Mouse (Mus musculus): Measurements from ENCODE around the gene Vinac1. TPM values are rescaled to one million over a fixed set of nuclear protein-coding genes. Genes with fewer than 3 reads are reported as not detected.

Vinac1 gene
- 0.27 and 0.36 TPM in 2 replicates for polyA plus RNA-seq (2012; rRNA removed)

DNA sequence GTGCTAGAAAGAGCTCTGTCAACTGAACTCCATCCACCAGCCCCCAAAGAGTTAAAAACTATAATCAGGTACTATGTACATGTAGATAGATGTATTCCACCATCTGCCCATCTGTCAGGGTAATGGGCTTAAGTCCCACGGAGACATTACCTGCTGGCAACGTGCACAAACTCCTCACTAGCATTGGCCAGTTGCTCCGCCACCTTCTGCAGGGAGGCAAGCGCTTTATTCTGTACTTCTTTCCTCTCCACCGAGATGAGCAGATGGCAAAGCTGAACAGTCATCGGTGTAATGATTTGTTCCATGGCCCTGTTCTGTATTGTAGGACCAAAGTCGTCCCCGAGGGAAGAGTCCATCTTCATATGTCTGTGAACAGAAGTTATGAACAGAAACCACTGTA is at the start of gene Vinac1:
Vinac1 (minus strand) TSS at position 362 of the 400 bp plus-strand sequence.
- 14% methylated on average over 8 of the region's 8 CpGs for WGBS
- Histone ChIP-seq H3K4me3 (replicated peaks; ENCODE audit: insufficient read depth, low read depth, low read length) (no peak within 1 kb of the TSS), H3K27me3 (ENCODE audit: control insufficient read depth, insufficient read depth, low read length) (no peaks in the 10 kb centered on the region), H3K4me1 (ENCODE audit: control insufficient read depth, insufficient read depth, low read length) (peaks cover 6% of the 10 kb centered on the region; the same call in 1 of the 2 replicates), H3K27ac (ENCODE audit: insufficient read depth, low read length) (no peak within 1 kb of the TSS)
- no peak for TF ChIP-seq CTCF (IDR thresholded peaks at IDR 0.05; ENCODE audit: borderline replicate concordance, insufficient read depth, low read depth, low read length)
- no peak for TF ChIP-seq POLR2A (IDR thresholded peaks at IDR 0.05; ENCODE audit: borderline replicate concordance, insufficient read depth, low read length)
- no peak for DNase-seq

DNA sequence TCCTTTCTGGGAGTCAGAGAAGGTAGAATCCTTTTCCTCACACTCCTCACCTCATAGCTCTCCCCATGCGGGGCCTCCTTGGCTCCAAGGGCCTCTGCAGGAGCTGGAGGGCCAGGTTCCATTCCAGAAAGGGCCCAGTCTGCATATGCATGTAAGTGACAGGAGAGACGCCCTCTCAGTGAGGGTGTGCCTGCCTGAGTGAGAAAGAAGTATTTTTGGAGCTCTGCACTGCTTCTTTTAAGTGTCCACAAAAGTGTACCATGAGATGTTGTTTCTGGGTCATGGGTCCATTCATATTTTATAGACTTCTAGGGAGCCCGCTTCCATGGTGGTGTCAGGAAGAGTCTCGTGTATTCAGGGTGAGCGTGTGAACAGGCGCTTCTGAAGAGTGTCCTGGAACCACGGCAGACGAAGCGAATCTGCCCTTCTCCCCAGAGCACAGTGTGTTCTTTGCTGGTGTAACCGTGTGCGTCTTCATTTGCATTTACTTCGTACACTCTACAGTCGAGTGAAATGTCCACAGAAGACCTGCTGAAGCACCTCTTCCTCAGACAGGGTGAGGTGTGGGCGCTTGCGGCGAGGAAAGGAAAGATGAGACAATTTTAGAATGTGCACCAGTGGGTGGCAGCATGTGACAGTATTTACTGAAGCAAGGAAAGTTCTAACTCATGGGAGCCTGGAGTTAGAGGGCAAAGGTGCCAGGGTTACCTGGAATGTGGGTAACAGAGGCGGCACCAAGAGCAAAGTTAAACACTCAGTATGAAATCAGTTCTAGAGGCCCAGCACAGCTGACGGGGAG is 46.2 kb upstream of the Vinac1 start:
- Histone ChIP-seq H3K4me1 (ENCODE audit: control insufficient read depth, insufficient read depth, low read length) (no peaks in the 10 kb centered on the region; the same call in 1 of the 2 replicates), H3K27me3 (ENCODE audit: control insufficient read depth, insufficient read depth, low read length) (no peaks in the 10 kb centered on the region), H3K27ac (ENCODE audit: insufficient read depth, low read length) (no peak overlapping the region), H3K4me3 (replicated peaks; ENCODE audit: insufficient read depth, low read depth, low read length) (no peak overlapping the region)
- DNase-seq, result no peak
- TF ChIP-seq POLR2A (IDR thresholded peaks at IDR 0.05; ENCODE audit: borderline replicate concordance, insufficient read depth, low read length), result no peak
- no peak for TF ChIP-seq CTCF (IDR thresholded peaks at IDR 0.05; ENCODE audit: borderline replicate concordance, insufficient read depth, low read depth, low read length)
- 87% methylated on average over 18 of the region's 18 CpGs for WGBS

DNA sequence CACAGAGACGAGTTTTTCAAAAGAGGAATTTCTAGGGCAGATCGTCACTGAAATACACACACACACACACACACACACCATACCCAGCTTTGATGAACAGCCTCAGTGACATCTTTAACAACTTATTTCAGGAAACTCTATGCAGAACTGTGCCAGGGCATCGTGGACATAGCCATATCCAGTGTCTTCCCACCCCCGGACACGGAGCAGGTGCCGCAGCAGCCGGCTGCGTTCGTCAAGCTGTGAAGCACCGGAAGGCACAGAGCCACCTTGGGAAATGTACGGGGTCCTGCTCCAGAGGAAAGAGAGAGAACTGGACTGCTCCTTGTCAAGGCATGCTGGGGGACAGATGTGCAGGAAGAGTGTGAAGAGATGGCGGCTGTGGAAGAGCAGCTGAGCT is 44.8 kb upstream of the Vinac1 start:
- Histone ChIP-seq H3K4me1 (ENCODE audit: control insufficient read depth, insufficient read depth, low read length) (no peaks in the 10 kb centered on the region; the same call in 1 of the 2 replicates), H3K27ac (ENCODE audit: insufficient read depth, low read length) (no peak overlapping the region), H3K4me3 (replicated peaks; ENCODE audit: insufficient read depth, low read depth, low read length) (no peak overlapping the region), H3K27me3 (ENCODE audit: control insufficient read depth, insufficient read depth, low read length) (no peaks in the 10 kb centered on the region)
- TF ChIP-seq CTCF (IDR thresholded peaks at IDR 0.05; ENCODE audit: borderline replicate concordance, insufficient read depth, low read depth, low read length) (no peak), POLR2A (IDR thresholded peaks at IDR 0.05; ENCODE audit: borderline replicate concordance, insufficient read depth, low read length) (no peak)
- 84% methylated on average over 12 of the region's 12 CpGs for WGBS
- no peak for DNase-seq

DNA sequence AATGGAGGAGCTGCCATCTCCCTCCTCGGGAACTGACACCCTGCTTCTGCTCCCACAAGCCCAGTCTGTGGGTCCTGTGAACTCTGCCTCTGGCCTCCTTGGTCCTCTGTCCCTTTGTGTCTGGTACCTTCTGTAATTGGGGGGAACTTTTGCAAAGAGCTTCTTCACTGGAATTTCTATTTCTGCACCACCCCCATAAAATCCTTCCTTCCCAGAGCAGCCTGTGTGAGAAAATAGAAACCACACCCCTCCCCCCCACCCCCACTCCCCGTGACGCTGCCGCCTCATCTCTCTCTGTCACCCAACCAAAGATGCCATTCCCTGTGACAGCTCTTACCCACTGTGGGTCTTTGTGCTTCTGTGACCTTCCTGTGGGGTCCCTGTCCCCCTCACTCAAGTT is 42.4 kb upstream of the Vinac1 start:
- no peak overlapping the region for H3K4me3 ChIP-seq (replicated peaks; ENCODE audit: insufficient read depth, low read depth, low read length)
- TF ChIP-seq CTCF (IDR thresholded peaks at IDR 0.05; ENCODE audit: borderline replicate concordance, insufficient read depth, low read depth, low read length), result no peak
- TF ChIP-seq POLR2A (IDR thresholded peaks at IDR 0.05; ENCODE audit: borderline replicate concordance, insufficient read depth, low read length), result no peak
- 65% methylated on average over 4 of the region's 4 CpGs for WGBS
- no peak for DNase-seq
- H3K27me3 ChIP-seq (ENCODE audit: control insufficient read depth, insufficient read depth, low read length), result no peaks in the 10 kb centered on the region
- H3K4me1 ChIP-seq (ENCODE audit: control insufficient read depth, insufficient read depth, low read length), result no peaks in the 10 kb centered on the region; the same call in 1 of the 2 replicates
- no peak overlapping the region for H3K27ac ChIP-seq (ENCODE audit: insufficient read depth, low read length)

DNA sequence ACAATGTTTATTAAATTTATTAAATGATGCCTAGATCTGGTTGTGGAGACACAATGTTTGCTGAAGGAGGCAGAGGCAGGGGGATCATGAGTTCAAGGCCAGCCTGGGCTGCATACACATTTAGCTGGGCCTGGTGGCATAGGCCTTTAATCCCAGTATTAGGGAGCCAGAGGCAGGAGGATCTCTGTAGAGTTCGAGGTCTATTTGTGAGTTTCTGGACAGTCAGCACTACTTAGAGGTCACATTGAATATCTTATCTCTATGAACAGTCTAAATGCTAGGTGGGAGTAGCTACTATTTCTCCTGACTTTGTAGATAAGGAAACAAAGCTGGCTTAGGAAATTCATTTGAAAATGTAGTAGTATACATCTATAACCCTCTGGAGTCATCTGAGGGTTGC is 39.5 kb upstream of the Vinac1 start:
- WGBS, result 95% methylated on average over 1 of the region's 1 CpGs
- DNase-seq, result no peak
- Histone ChIP-seq H3K4me3 (replicated peaks; ENCODE audit: insufficient read depth, low read depth, low read length) (no peak overlapping the region), H3K27ac (ENCODE audit: insufficient read depth, low read length) (no peak overlapping the region), H3K27me3 (ENCODE audit: control insufficient read depth, insufficient read depth, low read length) (no peaks in the 10 kb centered on the region), H3K4me1 (ENCODE audit: control insufficient read depth, insufficient read depth, low read length) (no peaks in the 10 kb centered on the region; the same call in 1 of the 2 replicates)
- TF ChIP-seq POLR2A (IDR thresholded peaks at IDR 0.05; ENCODE audit: borderline replicate concordance, insufficient read depth, low read length), result no peak
- no peak for TF ChIP-seq CTCF (IDR thresholded peaks at IDR 0.05; ENCODE audit: borderline replicate concordance, insufficient read depth, low read depth, low read length)

DNA sequence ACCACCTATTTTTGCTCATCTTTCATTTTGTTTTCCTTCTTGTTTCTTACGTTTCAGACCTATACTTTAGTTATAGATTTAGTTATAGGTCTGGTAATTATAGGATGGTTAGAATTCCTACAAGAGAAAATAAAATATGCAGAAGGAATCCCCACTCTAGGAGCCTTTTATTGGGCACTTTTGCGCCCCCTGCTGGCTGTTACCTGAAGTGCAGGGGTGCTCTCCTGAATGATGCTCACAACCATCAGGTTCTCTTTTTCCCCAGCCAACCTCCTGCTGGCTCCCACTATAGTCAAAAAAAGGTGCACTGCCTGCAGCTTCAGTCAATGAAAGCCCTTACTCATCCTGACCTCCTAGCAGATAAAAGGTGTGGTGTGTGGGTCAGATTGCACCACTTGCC is 37.0 kb upstream of the Vinac1 start:
- WGBS, result 52% methylated on average over 2 of the region's 2 CpGs
- DNase-seq, result peak in 1 of 2 experiments; percentile 47
- TF ChIP-seq POLR2A (IDR thresholded peaks at IDR 0.05; ENCODE audit: borderline replicate concordance, insufficient read depth, low read length) (no peak), CTCF (IDR thresholded peaks at IDR 0.05; ENCODE audit: borderline replicate concordance, insufficient read depth, low read depth, low read length) (peak; percentile 61)
- no peaks in the 10 kb centered on the region; the same call in 1 of the 2 replicates for H3K4me1 ChIP-seq (ENCODE audit: control insufficient read depth, insufficient read depth, low read length)
- no peak overlapping the region for H3K27ac ChIP-seq (ENCODE audit: insufficient read depth, low read length)
- H3K27me3 ChIP-seq (ENCODE audit: control insufficient read depth, insufficient read depth, low read length), result no peaks in the 10 kb centered on the region
- no peak overlapping the region for H3K4me3 ChIP-seq (replicated peaks; ENCODE audit: insufficient read depth, low read depth, low read length)

DNA sequence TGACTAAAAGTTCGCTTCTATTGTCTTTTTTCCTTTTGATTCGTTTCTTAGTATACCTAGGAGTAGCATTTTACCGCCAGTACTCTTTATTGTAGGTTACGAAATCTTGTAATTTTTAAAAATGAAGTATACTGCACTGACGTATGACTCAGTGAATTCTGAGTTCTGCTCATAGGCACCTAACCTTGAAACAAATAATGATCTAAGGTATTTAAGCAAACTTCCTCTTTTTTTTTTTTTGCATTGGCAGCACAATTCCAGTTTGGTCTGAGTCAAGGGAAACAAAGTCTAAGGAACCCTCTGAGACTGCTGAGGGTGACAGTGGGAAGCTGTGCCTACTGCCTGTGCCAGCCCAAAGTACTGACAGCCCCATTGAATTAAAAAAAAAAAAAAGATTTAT is 35.5 kb upstream of the Vinac1 start:
- H3K4me1 ChIP-seq (ENCODE audit: control insufficient read depth, insufficient read depth, low read length), result no peaks in the 10 kb centered on the region; the same call in 1 of the 2 replicates
- DNase-seq, result no peak
- WGBS, result 95% methylated on average over 5 of the region's 5 CpGs
- no peaks in the 10 kb centered on the region for H3K27me3 ChIP-seq (ENCODE audit: control insufficient read depth, insufficient read depth, low read length)
- no peak overlapping the region for H3K4me3 ChIP-seq (replicated peaks; ENCODE audit: insufficient read depth, low read depth, low read length)
- H3K27ac ChIP-seq (ENCODE audit: insufficient read depth, low read length), result no peak overlapping the region
- no peak for TF ChIP-seq POLR2A (IDR thresholded peaks at IDR 0.05; ENCODE audit: borderline replicate concordance, insufficient read depth, low read length)
- TF ChIP-seq CTCF (IDR thresholded peaks at IDR 0.05; ENCODE audit: borderline replicate concordance, insufficient read depth, low read depth, low read length), result no peak

DNA sequence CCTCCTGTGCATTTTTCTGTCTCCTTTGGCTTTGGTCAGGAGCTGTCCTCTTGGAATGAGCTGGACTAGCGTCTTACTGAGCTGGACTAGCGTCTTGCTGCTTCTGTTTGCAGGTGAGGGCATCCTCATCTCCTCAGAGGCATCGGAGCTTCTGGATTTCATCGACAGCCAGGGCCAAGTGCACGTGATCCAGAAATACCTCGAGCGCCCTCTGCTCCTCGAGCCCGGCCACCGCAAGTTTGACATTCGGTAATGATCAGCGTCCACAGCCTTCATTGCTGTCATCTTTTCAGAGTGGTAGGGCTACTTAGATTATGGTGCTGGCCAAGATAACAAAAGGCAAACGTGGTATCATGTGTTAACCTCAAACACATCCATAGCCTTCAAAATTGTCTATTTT is 33.1 kb upstream of the Vinac1 start:
- no peak for TF ChIP-seq CTCF (IDR thresholded peaks at IDR 0.05; ENCODE audit: borderline replicate concordance, insufficient read depth, low read depth, low read length)
- no peak for TF ChIP-seq POLR2A (IDR thresholded peaks at IDR 0.05; ENCODE audit: borderline replicate concordance, insufficient read depth, low read length)
- Histone ChIP-seq H3K4me3 (replicated peaks; ENCODE audit: insufficient read depth, low read depth, low read length) (no peak overlapping the region), H3K27ac (ENCODE audit: insufficient read depth, low read length) (no peak overlapping the region), H3K27me3 (ENCODE audit: control insufficient read depth, insufficient read depth, low read length) (no peaks in the 10 kb centered on the region), H3K4me1 (ENCODE audit: control insufficient read depth, insufficient read depth, low read length) (no peaks in the 10 kb centered on the region; the same call in 1 of the 2 replicates)
- 71% methylated on average over 13 of the region's 13 CpGs for WGBS
- no peak for DNase-seq

Measured in cerebellum, adult 2 months (tissue).